ENCODE assay signal across 8 mouse cellular contexts in the genomic region with DNA sequence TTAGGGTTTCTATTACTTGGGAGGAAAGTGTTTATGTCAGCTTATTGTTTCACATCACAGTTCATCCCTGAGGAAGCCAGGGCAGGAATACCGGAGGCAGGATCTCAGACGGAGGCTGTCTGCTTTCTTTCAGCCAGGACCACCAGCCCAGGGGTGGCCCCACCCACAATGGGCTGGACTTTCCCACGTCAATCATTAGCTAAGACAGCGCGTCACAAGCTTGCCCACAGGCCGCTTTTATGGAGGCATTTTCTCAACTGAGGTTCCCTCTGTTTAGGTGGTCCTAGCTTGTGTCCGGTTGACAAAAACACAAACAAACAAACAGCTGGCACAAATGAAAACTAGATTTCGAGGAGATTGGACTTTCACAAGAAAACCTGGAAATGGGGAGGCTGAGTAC. TPM values are rescaled to one million over a fixed set of nuclear protein-coding genes. Genes with fewer than 3 reads are reported as not detected.
A peak's percentile ranks its signal among the peaks of the same experiment; 100 is the strongest.
DNase-seq lines count a peak whose midpoint lies in the region; ATAC-seq and TF ChIP-seq lines count a peak whose summit lies in the region.

No protein-coding gene starts in this region.

- peak overlapping the region; percentile 66 for H3K4me2 ChIP-seq in embryonic facial prominence, embryonic 14.5 days (ENCODE audit: low read depth, low read length)

- H3K4me1 ChIP-seq in embryonic facial prominence, embryonic 14.5 days (ENCODE audit: control insufficient read depth, insufficient read depth, low read length) = peaks cover 19% of the 10 kb centered on the region
- 0 out of 2 replicates have a peak, but pooled peaks cover 2% of the 10 kb centered on the region for H3K4me1 ChIP-seq in kidney, adult 2 months (ENCODE audit: control insufficient read depth, insufficient read depth, low read length)

- no peaks in the 10 kb centered on the region for H3K36me3 ChIP-seq in embryonic facial prominence, embryonic 14.5 days (ENCODE audit: control insufficient read depth, insufficient read depth, low read length)
- no peaks in the 10 kb centered on the region for H3K36me3 ChIP-seq in kidney, adult 2 months (ENCODE audit: control insufficient read depth, insufficient read depth, low read length)

- peak; percentile 30 for DNase-seq in gastrocnemius, postnatal 10 days
- DNase-seq in gastrocnemius, adult 8-10 months (ENCODE audit: low spot score in 2 of 2) = no peak
- peak; percentile 87 for DNase-seq in embryonic facial prominence, embryonic 14.5 days (ENCODE audit: low spot score)
- peak; percentile 29 for DNase-seq in kidney, adult 2 months
- peak; percentile 27 for DNase-seq in lung, postnatal 36 days
- DNase-seq in thymus, postnatal 0 days (ENCODE audit: low spot score) = peak; percentile 75
- no peak for DNase-seq in ovary, adult 18-20 months (ENCODE audit: low spot score)
- no peak for DNase-seq in MN1 (ENCODE audit: low spot score)

- peak; percentile 81 for ATAC-seq in embryonic facial prominence, embryonic 14.5 days (ENCODE audit: low read depth)

- peak overlapping the region; percentile 36 for H3K4me3 ChIP-seq in embryonic facial prominence, embryonic 14.5 days (ENCODE audit: low read depth, low read length)
- H3K4me3 ChIP-seq in kidney, adult 2 months (ENCODE audit: insufficient read depth, low read depth, low read length) = no peak overlapping the region

- 2% methylated on average over 8 of the region's 8 CpGs for WGBS in embryonic facial prominence, embryonic 14.5 days
- WGBS in kidney, adult 2 months = 6% methylated on average over 8 of the region's 8 CpGs

- peak overlapping the region; percentile 83 for H3K27ac ChIP-seq in embryonic facial prominence, embryonic 14.5 days (replicated peaks; ENCODE audit: low read depth, low read length)
- H3K27ac ChIP-seq in kidney, adult 2 months (ENCODE audit: insufficient read depth, low read depth, low read length) = no peak overlapping the region

- H3K9me3 ChIP-seq in embryonic facial prominence, embryonic 14.5 days (ENCODE audit: control insufficient read depth, low read length) = no peaks in the 10 kb centered on the region

- no peaks in the 10 kb centered on the region for H3K27me3 ChIP-seq in embryonic facial prominence, embryonic 14.5 days (replicated peaks; ENCODE audit: control insufficient read depth, insufficient read depth, low read length)
- H3K27me3 ChIP-seq in kidney, adult 2 months (replicated peaks; ENCODE audit: control insufficient read depth, insufficient read depth, low read length) = no peaks in the 10 kb centered on the region

- H3K9ac ChIP-seq in embryonic facial prominence, embryonic 14.5 days (ENCODE audit: low read depth, low read length) = peak overlapping the region; percentile 53

- TF ChIP-seq CTCF in kidney, adult 2 months (conservative IDR thresholded peaks at IDR 0.05; ENCODE audit: insufficient read depth, insufficient read length, low read depth, low read length) = no peak

- TF ChIP-seq POLR2A in kidney, adult 2 months (IDR thresholded peaks at IDR 0.05; ENCODE audit: low read depth, low read length) = no peak

RNA-seq across cellular contexts. Expression of gene Camk1g, which starts 12.3 kb away (rescaled TPM):
- under 1 TPM; 0.42 to 0.47 TPM for total RNA-seq in gastrocnemius, postnatal 10 days (2021)
- under 1 TPM in 2 of 4 experiments, not detected in 2; 0.19 to 0.27 TPM for total RNA-seq in gastrocnemius, adult 8-10 months (2022)
- 11.9 and 13.1 TPM in 2 replicates for polyA plus RNA-seq in embryonic facial prominence, embryonic 14.5 days (2014; fragmentation: Nextera tagmentation; extraction: Ambion mirVana)
- 8.2 and 9.0 TPM in 2 replicates for polyA plus RNA-seq in kidney, adult 2 months (2012; rRNA removed)
- 1.0 and 2.6 TPM in 2 replicates for polyA plus RNA-seq in thymus, postnatal 0 days (2015; fragmentation: Nextera tagmentation; extraction: Ambion mirVana)

Comparison
In these comparisons a context has a peak if more than half of its experiments do, and no peak if none do; other contexts are left out.
1. DNase-seq: peak in gastrocnemius, postnatal 10 days (single experiment), embryonic facial prominence, embryonic 14.5 days (single experiment), kidney, adult 2 months (single experiment), lung, postnatal 36 days (single experiment) and thymus, postnatal 0 days (single experiment); none in gastrocnemius, adult 8-10 months (0 of 2), ovary, adult 18-20 months (single experiment) and MN1 (single experiment).